Mouse (Mus musculus): Measurements from ENCODE around the gene Rras2. TPM values are rescaled to one million over a fixed set of nuclear protein-coding genes. Genes with fewer than 3 reads are reported as not detected.
A peak's percentile ranks its signal among the peaks of the same experiment; 100 is the strongest.

Rras2 gene
- polyA plus RNA-seq, 1 experiment from 2014 or later = 24.7 TPM

- no peak overlapping the region for H3K9ac ChIP-seq (ENCODE audit: low read depth, low read length)
- H3K27me3 ChIP-seq (ENCODE audit: control insufficient read depth, insufficient read depth, low read depth, low read length) = no peaks in the 10 kb centered on the region
- 59% methylated on average over 1 of the region's 1 CpGs for WGBS
- no peak overlapping the region for H3K4me3 ChIP-seq (ENCODE audit: low read depth, low read length)
- H3K36me3 ChIP-seq (ENCODE audit: control insufficient read depth, insufficient read depth, low read length) = no peaks in the 10 kb centered on the region
- no peaks in the 10 kb centered on the region for H3K9me3 ChIP-seq (replicated peaks; ENCODE audit: control insufficient read depth, low read length, poor library complexity, severe bottlenecking)
- ATAC-seq = no peak
- no peak overlapping the region for H3K27ac ChIP-seq (ENCODE audit: low read length)
- H3K4me1 ChIP-seq (ENCODE audit: control insufficient read depth, insufficient read depth, low read length) = peaks cover 11% of the 10 kb centered on the region
- no peak overlapping the region for H3K4me2 ChIP-seq (ENCODE audit: low read length)
These were observed 55.1 kb downstream of the Rras2 start for GRCm38 (mm10) chr7:114062451-114062850.

GRCm38 (mm10) chr7:114060445-114060844 lies 57.1 kb downstream of the Rras2 start:
- Histone ChIP-seq H3K9ac (ENCODE audit: low read depth, low read length) (no peak overlapping the region), H3K27me3 (ENCODE audit: control insufficient read depth, insufficient read depth, low read depth, low read length) (no peaks in the 10 kb centered on the region), H3K4me1 (ENCODE audit: control insufficient read depth, insufficient read depth, low read length) (peaks cover 2% of the 10 kb centered on the region; the same call in 1 of the 2 replicates), H3K27ac (ENCODE audit: low read length) (no peak overlapping the region), H3K36me3 (ENCODE audit: control insufficient read depth, insufficient read depth, low read length) (no peaks in the 10 kb centered on the region), H3K9me3 (replicated peaks; ENCODE audit: control insufficient read depth, low read length, poor library complexity, severe bottlenecking) (no peaks in the 10 kb centered on the region), H3K4me2 (ENCODE audit: low read length) (no peak overlapping the region), H3K4me3 (ENCODE audit: low read depth, low read length) (no peak overlapping the region)
- 94% methylated on average over 6 of the region's 6 CpGs for WGBS
- ATAC-seq = no peak

GRCm38 (mm10) chr7:114058927-114059441 lies 58.6 kb downstream of the Rras2 start:
- Histone ChIP-seq H3K36me3 (ENCODE audit: control insufficient read depth, insufficient read depth, low read length) (no peaks in the 10 kb centered on the region), H3K27me3 (ENCODE audit: control insufficient read depth, insufficient read depth, low read depth, low read length) (no peaks in the 10 kb centered on the region), H3K4me2 (ENCODE audit: low read length) (no peak overlapping the region), H3K9me3 (replicated peaks; ENCODE audit: control insufficient read depth, low read length, poor library complexity, severe bottlenecking) (no peaks in the 10 kb centered on the region), H3K4me1 (ENCODE audit: control insufficient read depth, insufficient read depth, low read length) (peaks cover 2% of the 10 kb centered on the region; the same call in 1 of the 2 replicates), H3K9ac (ENCODE audit: low read depth, low read length) (no peak overlapping the region), H3K4me3 (ENCODE audit: low read depth, low read length) (no peak overlapping the region), H3K27ac (ENCODE audit: low read length) (0 out of 2 replicates have a peak overlapping the region, but pooled peaks have one; percentile 31)
- ATAC-seq = peak; percentile 66
- 61% methylated on average over 6 of the region's 6 CpGs for WGBS

- H3K9ac ChIP-seq (ENCODE audit: low read depth, low read length) = no peak overlapping the region
- no peak for ATAC-seq
- no peaks in the 10 kb centered on the region for H3K36me3 ChIP-seq (ENCODE audit: control insufficient read depth, insufficient read depth, low read length)
- peaks cover 2% of the 10 kb centered on the region; the same call in 1 of the 2 replicates for H3K4me1 ChIP-seq (ENCODE audit: control insufficient read depth, insufficient read depth, low read length)
- H3K4me2 ChIP-seq (ENCODE audit: low read length) = no peak overlapping the region
- no peak overlapping the region for H3K27ac ChIP-seq (ENCODE audit: low read length)
- no peaks in the 10 kb centered on the region for H3K9me3 ChIP-seq (replicated peaks; ENCODE audit: control insufficient read depth, low read length, poor library complexity, severe bottlenecking)
- no peak overlapping the region for H3K4me3 ChIP-seq (ENCODE audit: low read depth, low read length)
- 93% methylated on average over 16 of the region's 16 CpGs for WGBS
- no peaks in the 10 kb centered on the region for H3K27me3 ChIP-seq (ENCODE audit: control insufficient read depth, insufficient read depth, low read depth, low read length)
These were observed 59.4 kb downstream of the Rras2 start for GRCm38 (mm10) chr7:114058166-114058565.

- H3K4me2 ChIP-seq (ENCODE audit: low read length) = no peak overlapping the region
- H3K36me3 ChIP-seq (ENCODE audit: control insufficient read depth, insufficient read depth, low read length) = no peaks in the 10 kb centered on the region; the same call in 1 of the 2 replicates
- no peak overlapping the region for H3K27ac ChIP-seq (ENCODE audit: low read length)
- 84% methylated on average over 4 of the region's 4 CpGs for WGBS
- no peak for ATAC-seq
- H3K4me1 ChIP-seq (ENCODE audit: control insufficient read depth, insufficient read depth, low read length) = no peaks in the 10 kb centered on the region; the same call in 1 of the 2 replicates
- H3K4me3 ChIP-seq (ENCODE audit: low read depth, low read length) = no peak overlapping the region
- H3K9ac ChIP-seq (ENCODE audit: low read depth, low read length) = no peak overlapping the region
- no peaks in the 10 kb centered on the region for H3K27me3 ChIP-seq (ENCODE audit: control insufficient read depth, insufficient read depth, low read depth, low read length)
- H3K9me3 ChIP-seq (replicated peaks; ENCODE audit: control insufficient read depth, low read length, poor library complexity, severe bottlenecking) = no peaks in the 10 kb centered on the region
These were observed 63.9 kb downstream of the Rras2 start for GRCm38 (mm10) chr7:114053720-114054119.

- H3K9ac ChIP-seq (ENCODE audit: low read depth, low read length) = no peak overlapping the region
- no peak overlapping the region for H3K4me3 ChIP-seq (ENCODE audit: low read depth, low read length)
- ATAC-seq = no peak
- no peak overlapping the region for H3K27ac ChIP-seq (ENCODE audit: low read length)
- H3K4me2 ChIP-seq (ENCODE audit: low read length) = no peak overlapping the region
- H3K9me3 ChIP-seq (replicated peaks; ENCODE audit: control insufficient read depth, low read length, poor library complexity, severe bottlenecking) = no peaks in the 10 kb centered on the region
- no peaks in the 10 kb centered on the region for H3K27me3 ChIP-seq (ENCODE audit: control insufficient read depth, insufficient read depth, low read depth, low read length)
- 0 out of 2 replicates have a peak, but pooled peaks cover 3% of the 10 kb centered on the region for H3K4me1 ChIP-seq (ENCODE audit: control insufficient read depth, insufficient read depth, low read length)
- no peaks in the 10 kb centered on the region; the same call in 1 of the 2 replicates for H3K36me3 ChIP-seq (ENCODE audit: control insufficient read depth, insufficient read depth, low read length)
- WGBS = 84% methylated on average over 2 of the region's 2 CpGs
These were observed 71.8 kb downstream of the Rras2 start for GRCm38 (mm10) chr7:114045814-114046213.

- ATAC-seq = no peak
- H3K4me3 ChIP-seq (ENCODE audit: low read depth, low read length) = no peak overlapping the region
- no peaks in the 10 kb centered on the region for H3K27me3 ChIP-seq (ENCODE audit: control insufficient read depth, insufficient read depth, low read depth, low read length)
- H3K36me3 ChIP-seq (ENCODE audit: control insufficient read depth, insufficient read depth, low read length) = peaks cover 5% of the 10 kb centered on the region; the same call in 1 of the 2 replicates
- H3K4me1 ChIP-seq (ENCODE audit: control insufficient read depth, insufficient read depth, low read length) = 0 out of 2 replicates have a peak, but pooled peaks cover 3% of the 10 kb centered on the region
- H3K9me3 ChIP-seq (replicated peaks; ENCODE audit: control insufficient read depth, low read length, poor library complexity, severe bottlenecking) = no peaks in the 10 kb centered on the region
- no peak overlapping the region for H3K27ac ChIP-seq (ENCODE audit: low read length)
- no peak overlapping the region for H3K9ac ChIP-seq (ENCODE audit: low read depth, low read length)
- WGBS = 81% methylated on average over 6 of the region's 6 CpGs
- H3K4me2 ChIP-seq (ENCODE audit: low read length) = no peak overlapping the region
These were observed 73.5 kb downstream of the Rras2 start for GRCm38 (mm10) chr7:114043929-114044549.

- Histone ChIP-seq H3K4me2 (ENCODE audit: low read length) (no peak overlapping the region), H3K9me3 (replicated peaks; ENCODE audit: control insufficient read depth, low read length, poor library complexity, severe bottlenecking) (no peaks in the 10 kb centered on the region), H3K4me3 (ENCODE audit: low read depth, low read length) (no peak overlapping the region), H3K9ac (ENCODE audit: low read depth, low read length) (no peak overlapping the region), H3K36me3 (ENCODE audit: control insufficient read depth, insufficient read depth, low read length) (peaks cover 5% of the 10 kb centered on the region; the same call in 1 of the 2 replicates), H3K4me1 (ENCODE audit: control insufficient read depth, insufficient read depth, low read length) (0 out of 2 replicates have a peak, but pooled peaks cover 3% of the 10 kb centered on the region), H3K27me3 (ENCODE audit: control insufficient read depth, insufficient read depth, low read depth, low read length) (no peaks in the 10 kb centered on the region), H3K27ac (ENCODE audit: low read length) (peak overlapping the region; percentile 26; the same call in 1 of the 2 replicates)
- WGBS = 73% methylated on average over 26 of the region's 26 CpGs
- ATAC-seq = peak; percentile 56; the same call in 1 of the 2 replicates
These were observed 74.3 kb downstream of the Rras2 start for GRCm38 (mm10) chr7:114042973-114043928.
